Mouse (Mus musculus) ZHBTc4 (cell line): ENCODE results near the gene Hoxb8.

Experiments used
- DNase-seq: peaks from one replicate; pipeline ENCODE4 v3.0.0-alpha.2; 2011; ENCODE audit warnings: low read depth, low spot score

The Hoxb8 gene

DNA sequence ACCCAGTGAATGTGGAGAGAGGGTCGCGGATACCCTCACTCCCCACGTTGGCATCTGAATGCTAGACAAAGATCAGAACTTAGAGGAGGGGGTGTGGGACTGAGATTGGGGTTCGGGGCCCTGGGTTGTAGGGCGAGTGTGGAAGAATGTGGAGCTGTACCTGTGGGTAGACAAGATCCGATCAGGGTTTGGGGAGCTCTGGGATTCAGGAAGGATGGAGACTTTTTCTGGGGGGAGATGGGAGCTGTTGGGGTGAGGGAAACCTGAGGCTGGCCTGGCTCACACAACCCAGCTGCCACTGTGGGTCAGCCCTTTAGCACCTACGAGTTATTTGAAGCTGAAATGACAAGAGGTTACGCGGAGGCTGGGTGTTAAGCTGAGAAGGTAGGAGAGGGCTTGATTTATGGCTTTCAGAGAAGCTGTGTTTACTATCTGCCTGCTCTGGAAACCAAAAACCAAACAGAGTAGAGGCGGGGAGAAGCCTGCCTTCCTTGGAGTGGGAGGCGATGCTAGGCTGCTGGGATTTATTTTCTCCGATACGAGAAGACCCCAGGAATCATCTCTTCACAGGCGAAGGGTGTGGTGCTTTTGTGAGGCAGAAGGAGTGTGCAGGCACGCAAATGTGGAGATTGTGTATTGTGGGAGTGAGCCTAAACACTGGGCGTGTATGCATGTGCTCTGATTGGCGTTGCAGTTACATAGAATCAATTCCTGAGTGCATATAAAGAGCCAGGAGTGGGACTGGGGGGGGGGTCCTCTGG, 51.7 kb downstream of the Hoxb8 start:
- DNase-seq = no peak

GRCm38 (mm10) chr11:96334002-96334364, 52.3 kb downstream of the Hoxb8 start:
- DNase-seq = no peak
